Mouse (Mus musculus) T-helper 2 cell (primary cell): ENCODE data around the gene Olfr130.

ENCODE experiments used
- in situ Hi-C: fragments of 300-600 bp; cut with MboI, MseI; formaldehyde crosslinking; loops from one replicate; pipeline ENCODE4 v1.15.1; 2025; ENCODE audit warnings: high pct_unique_total_duplicates

The Olfr130 gene

GRCm38 (mm10) chr17:38063621-38064020, at the start of gene Olfr130:
Olfr130 (plus strand) TSS chr17:38063921.
- in situ Hi-C loops: no loop called here

- in situ Hi-C loops: no loop called here
Measured at GRCm38 (mm10) chr17:38016341-38016740, 47.4 kb upstream of the Olfr130 start.

- in situ Hi-C loops: no loop called here
Measured at GRCm38 (mm10) chr17:38026297-38026696, 37.4 kb upstream of the Olfr130 start.

- in situ Hi-C loops: no loop called here
Measured at GRCm38 (mm10) chr17:38059979-38060378, 3.7 kb upstream of the Olfr130 start, which contains the start of gene Olfr129. Olfr129 (minus strand) TSS chr17:38060079.

GRCm38 (mm10) chr17:38082364-38082763, 18.6 kb downstream of the Olfr130 start:
- in situ Hi-C loops: no loop called here

- in situ Hi-C loops: no loop called here
Measured at GRCm38 (mm10) chr17:38088593-38088992, 24.9 kb downstream of the Olfr130 start, which contains the start of gene Olfr131. Olfr131 (minus strand) TSS chr17:38088693.
